Mouse (Mus musculus) thymus, postnatal 0 days (tissue): ENCODE results near the gene Runx2. TPM values are rescaled to one million over a fixed set of nuclear protein-coding genes. Genes with fewer than 3 reads are reported as not detected.
A peak's percentile ranks its signal among the peaks of the same experiment; 100 is the strongest.

Experiments used
- DNase-seq: peaks from one replicate; pipeline ENCODE4 v3.0.0-alpha.2; 2015; ENCODE audit warnings: low spot score
- polyA plus RNA-seq: library from polyadenylated mRNA; unstranded; fragments of >200 nt; fragmentation: Nextera tagmentation; extraction: Ambion mirVana; gene quantifications from 2 replicates; pipeline ENCODE4 v1.2.1, GENCODE M21; 2015

Gene Runx2
- polyA plus RNA-seq, 1 experiment from 2014 or later: 1.1 TPM

DNA sequence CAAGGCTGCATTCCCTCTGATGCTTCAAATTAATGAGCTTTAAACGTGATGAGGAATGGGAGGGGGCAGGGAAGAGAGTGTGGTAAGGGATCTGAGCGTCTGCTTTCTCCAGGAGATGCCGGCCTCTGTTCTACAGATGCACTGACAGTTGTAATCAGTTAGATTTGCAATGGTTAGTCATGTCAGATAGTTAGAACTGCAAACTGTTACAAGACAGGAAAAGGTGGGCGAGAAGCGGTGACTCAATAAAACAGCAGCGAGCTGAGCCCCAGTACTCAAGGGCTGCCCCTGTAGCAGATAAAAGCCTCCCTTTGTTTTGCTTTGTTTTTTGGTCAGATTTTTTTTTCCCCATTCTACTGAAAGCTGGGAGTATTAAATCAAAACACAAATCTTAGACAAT, 96.6 kb downstream of the Runx2 start:
- peak; percentile 24 for DNase-seq

DNA sequence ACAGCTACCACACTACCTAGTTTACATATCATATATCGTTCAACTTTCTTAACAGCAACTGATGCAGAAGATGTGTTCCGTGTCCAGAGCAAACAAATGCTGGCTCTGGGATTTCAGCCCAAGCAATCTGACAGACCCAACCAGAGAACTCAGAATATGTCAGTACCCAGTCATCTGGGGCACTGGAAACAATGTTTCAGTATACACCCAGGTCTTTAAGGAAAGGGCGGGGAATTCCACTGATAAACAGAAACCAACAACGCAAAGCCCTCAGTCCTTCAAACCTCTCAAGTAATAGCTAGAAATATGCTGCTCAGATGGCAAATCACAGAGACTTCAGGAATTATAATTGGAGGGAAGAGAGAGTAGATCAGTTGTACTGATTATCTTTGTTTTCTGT, 100.5 kb downstream of the Runx2 start:
- DNase-seq: no peak

DNA sequence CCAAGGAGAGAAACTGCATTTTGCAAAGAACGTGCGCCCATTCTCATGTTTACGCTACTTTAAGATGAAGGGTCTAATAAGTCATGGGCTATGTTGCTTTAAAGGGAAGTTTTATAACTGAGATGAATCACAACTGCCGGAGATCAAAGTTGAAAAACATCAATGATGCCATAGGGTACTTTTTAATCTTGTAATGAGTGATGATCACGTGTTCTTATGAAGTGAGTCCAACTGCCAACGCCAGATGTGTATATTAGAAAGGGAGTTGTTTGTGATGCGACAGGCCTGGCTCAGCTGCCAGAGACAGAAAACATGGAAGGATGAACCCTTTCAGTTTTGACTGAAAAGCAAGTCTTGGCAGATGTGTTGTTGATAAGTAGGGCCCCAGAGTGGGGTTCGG, 101.2 kb downstream of the Runx2 start:
- DNase-seq: no peak

DNA sequence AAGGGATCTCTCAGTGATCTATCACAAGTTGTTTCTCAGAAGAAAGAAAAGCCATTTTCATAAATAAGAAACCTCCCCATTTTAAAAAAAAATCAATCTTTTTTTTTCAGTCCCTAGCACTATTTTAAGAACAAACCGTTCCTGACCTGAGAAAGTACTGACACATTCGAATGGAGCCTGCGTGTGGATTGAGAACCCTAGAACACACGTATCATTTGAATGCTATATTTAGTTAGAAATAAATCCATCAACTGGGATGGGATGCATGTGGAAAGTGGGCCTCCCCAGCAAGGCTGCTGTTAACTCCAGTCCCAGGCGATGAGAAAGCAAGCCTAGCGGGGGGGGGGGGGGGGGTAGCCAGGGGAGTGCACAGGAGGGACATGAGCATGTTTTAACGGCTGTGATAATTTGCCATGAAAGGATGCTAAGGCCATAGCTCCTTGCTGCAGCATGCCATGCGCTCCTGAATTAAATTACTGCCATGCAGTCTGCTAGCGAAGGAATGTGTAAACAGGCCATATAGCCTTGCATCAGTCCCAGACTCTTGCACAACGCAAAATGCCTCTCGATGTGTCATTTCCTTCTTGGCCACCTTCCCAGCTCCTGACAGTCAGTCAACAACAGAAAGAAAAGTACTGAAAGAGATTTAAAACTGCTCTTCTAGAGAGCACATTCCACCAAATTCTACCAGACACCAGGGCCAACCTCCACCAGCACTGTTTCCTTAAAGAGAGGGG, 104.9 kb downstream of the Runx2 start:
- DNase-seq: no peak

DNA sequence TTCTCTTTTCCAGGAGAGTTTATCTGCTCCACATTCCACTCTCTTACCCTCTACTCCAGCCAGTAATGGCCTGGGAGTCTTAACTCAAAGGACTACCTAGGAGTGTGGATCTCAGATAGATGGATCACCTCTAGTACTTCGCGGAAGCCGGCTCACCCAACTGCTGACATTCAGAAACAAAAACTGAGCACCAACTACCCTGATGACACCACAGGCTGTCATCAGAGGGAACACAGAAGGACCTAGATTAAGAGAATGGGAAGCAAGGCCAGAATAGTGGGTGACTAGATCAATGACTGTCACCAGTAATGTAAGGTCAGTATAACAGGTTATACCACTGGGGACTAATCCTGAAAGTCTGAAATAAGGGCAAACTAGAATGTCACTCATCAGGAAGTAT, 106.6 kb downstream of the Runx2 start:
- no peak for DNase-seq

DNA sequence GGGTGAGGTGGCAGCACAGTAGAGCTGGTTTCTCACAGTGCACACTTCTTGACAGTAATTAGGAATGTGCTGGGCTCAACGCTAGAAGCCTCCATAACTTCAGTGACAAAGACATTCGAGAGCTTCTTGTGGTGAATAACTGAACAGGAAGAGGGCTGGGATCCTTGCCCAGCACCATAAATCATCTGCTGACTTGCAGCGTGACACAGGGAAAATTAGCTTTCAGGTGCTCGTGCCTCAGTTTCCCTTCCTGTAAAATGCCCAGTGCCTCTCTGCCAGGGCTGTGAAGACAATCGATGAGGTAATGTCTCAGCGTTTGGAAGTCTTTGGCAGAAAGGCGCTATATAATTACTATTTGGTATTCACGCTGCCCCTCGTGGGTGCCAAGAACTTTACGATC, 108.1 kb downstream of the Runx2 start:
- DNase-seq: no peak

DNA sequence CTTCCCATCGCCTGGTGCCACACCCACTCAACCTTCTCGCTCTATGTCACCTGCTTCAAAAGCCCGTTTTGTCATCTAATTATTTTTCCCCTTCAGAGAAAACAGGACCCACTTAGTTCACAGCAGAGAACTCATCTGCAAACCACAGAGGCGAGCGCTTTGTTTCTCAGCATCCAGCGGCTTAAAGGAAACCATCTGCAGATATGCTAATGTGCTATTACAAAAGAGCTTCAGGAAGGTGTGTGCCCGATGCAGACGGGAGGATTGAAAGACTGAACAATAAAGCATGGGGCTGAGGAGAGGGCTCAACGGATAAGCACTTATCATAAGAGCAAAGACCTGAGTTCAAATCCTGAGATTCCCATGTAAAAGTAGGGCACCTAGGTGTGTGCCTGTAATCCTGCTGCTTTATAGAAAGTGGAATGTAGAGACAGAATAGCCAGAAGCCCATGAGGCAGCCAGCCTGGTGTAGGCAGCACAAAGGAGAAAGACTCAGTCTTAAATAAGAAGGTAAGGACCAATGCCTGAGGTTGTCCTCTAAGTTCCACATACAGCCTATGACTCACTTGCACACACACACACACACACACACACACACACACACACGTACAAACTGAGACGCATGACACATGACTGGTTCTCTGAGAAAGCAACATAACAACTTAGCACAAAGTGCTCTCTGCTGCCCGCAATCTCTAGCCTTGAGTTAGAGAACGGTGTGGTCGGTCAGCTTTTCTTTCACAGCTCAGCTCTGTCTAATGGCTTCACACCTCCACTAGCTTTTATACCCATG, 111.9 kb downstream of the Runx2 start:
- DNase-seq: peak; percentile 52

DNA sequence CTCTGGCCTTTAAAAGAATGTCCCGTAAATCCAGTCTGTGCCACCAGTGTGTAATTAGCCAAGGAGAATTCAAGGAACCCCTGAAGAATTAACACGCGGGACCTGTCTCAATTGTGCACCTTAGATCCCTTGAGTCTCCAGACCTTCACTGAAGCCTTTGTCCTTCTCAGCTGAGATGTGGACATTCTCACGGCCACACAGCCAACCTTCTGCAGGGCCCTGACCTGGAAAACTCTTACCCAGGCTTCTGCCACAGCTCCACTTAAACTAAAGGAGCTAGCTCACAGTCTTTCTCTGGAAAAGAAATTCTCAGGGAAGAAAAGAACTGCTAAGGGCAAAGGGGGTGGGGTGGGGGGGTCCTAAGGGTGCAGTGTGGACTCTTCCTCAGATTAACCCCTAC, 113.1 kb downstream of the Runx2 start:
- DNase-seq: no peak

DNA sequence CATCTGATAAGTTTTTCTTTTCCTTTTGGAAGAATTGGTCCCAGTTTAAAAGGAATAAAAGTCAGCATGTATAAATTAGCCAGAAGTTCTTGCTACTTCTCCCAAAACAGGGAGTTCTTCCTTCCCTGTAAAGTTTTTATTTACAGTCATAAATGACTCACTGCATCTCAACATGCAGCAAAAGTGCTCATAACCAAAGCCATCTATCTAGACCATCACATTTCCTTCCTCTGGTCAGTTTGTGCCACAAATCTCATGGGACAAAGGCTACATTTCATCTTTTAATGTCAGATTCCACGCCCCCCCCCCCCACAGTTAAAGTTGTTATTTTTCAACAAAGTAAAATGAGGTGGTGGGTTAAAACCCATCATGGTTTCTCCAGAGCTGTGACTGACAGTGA, 114.3 kb downstream of the Runx2 start:
- DNase-seq: no peak

DNA sequence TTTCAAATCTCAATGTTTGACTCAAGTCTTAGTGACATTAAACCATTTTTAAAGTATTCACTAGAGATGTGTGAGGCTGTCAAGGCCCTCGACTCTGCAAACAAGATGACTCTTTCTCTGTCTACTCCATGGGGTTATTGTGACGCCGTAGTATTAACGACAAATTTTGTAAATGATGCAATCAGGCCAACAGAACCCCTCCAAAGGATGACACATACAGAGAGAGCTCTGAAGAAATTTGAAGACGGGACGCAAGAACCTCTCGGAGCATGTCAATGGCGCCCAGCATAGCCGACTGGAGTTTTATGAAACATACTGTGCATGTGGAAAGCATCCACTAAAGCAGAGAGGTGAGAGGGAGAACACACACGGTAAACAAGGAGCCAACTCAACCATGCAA, 117.5 kb downstream of the Runx2 start:
- no peak for DNase-seq

DNA sequence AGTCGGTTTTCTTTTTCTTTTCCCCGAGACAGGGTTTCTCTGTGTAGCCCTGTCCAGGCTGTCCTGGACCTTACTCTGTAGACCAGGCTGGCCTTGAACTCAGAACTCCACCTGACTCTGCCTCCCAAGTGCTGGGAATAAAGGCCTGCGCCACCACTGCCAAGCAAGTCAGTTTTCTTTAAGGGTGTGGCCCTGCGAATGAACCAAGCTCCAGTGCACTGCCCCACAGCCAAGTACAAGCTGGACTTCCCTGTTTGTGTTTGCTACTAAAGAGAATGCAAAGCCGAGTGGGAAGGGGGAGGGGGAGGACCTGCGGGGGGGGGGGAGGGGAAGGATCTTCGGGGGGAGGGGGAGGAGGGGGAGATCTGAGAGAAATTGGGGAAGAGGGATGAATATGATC, 121.0 kb downstream of the Runx2 start:
- no peak for DNase-seq

DNA sequence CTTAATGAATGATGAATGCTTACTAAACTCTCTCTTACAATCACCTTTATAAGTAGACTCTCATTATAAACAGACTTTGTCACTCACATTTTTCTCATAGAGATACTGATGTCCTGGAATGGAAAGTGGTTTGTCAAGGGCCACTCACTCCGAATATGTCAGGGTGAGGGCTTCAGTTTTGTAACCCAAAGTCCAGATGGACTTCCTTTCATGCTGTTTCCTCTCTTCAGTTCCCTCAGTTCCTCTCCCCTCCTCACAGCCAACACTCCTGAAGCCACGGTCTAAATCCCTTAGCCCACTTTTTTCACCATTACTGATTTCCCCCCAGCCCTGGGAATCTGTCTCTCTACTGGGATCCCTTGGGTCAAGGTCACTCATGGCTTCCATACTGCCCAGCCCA, 123.1 kb downstream of the Runx2 start:
- no peak for DNase-seq

DNA sequence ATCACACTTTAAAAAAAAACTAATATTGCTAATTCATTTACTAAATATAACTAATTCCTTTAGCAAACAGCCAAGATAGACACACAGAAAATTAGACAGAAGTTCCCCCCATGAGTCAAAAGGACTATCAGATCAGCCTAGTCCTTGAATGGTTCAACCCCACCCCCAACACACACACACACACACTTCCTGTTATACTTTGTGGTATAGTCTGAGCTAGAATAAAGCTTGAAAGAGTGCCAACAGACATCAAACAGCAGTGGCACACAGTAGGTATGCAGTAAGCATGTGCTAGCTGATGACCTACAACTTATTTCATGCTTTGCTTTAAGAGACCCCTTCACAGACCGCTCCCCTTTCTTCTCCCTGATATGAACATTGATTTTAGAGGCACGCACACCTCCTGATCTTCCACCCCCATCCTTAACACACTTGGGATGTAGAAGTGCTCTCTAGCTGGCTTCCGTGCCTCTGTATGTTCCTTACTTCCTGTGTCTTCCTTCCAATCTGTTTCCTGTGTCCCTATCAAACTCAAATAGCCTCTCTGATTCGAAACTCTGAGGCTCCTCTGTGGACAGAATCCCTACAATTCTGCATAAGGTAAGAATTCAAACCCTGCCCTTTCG, 124.1 kb downstream of the Runx2 start:
- peak; percentile 62 for DNase-seq

DNA sequence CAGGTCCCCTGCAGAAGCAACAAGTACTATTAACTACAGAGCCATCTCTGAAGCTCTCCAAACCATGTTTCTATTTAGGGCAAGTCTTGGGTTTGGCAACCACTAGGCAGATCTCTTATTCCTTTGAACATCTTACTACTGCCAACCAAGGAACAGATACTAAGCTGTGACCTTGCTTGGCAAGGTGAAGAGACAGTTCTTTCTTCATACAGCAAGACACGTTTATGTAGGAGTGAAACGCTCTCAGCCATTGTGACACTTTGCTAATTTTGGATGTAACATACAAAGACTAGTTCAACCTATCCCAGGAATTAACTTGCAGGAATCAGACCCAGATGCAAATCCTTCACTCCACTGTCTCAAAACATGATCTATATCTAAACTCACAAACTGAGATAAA, 126.3 kb downstream of the Runx2 start:
- DNase-seq: no peak

DNA sequence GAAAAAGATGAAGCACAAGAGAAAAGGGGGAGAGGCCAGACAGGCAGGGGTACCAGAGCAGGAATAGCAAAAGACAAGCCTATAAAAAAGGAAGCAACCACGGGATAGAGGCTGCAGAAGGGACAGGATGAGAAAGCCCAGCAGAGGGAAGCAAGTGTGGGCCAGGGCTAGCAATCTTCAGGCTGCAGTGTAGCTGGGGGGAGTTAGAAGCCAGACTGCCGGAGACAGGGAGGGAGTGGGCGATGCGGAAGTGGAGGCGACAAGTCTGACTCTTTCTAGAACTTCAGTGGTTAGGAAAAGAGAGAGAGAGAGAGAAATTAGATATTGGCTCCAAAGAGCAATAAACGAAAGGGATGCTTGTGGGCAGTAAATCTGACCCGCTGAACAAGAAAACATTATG, 129.1 kb downstream of the Runx2 start:
- DNase-seq: no peak

DNA sequence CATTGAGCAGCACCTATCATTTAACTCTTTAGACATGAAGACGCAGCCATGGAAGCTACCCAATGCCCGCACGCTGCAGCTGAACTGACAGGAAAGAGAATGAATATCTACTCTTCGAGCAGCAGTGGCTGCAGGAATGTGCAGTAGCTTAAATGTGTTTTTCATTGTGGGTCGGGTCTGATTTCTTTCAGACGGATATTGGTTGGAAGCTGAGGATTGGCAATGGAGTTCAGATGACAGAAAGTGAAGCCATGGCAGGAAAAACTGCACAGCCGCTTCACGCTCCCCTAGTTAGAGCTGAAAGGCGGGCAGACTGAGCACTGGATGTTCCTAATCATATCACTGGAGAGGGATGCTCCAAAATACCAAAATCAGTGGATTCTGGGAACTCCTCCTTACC, 131.6 kb downstream of the Runx2 start:
- DNase-seq: no peak

DNA sequence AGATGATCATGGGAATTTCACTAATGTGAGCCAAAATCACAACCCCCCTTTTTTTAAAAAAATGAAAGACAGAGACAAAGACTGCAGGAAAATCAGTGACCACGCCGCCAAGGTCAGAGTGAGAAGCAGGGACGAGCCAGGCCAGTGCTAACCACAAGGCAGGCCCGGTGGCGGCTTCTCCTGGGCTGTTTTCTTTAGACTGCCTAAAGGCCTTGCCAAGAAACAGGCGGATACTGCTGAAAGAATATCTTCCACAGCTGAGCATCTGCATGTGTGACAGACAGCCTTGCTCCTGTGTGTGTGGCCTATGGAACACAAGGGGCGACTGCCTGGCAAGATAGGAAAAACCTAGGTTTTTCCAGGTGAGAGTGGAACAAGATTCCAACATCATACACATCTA, 136.8 kb downstream of the Runx2 start:
- DNase-seq: no peak

DNA sequence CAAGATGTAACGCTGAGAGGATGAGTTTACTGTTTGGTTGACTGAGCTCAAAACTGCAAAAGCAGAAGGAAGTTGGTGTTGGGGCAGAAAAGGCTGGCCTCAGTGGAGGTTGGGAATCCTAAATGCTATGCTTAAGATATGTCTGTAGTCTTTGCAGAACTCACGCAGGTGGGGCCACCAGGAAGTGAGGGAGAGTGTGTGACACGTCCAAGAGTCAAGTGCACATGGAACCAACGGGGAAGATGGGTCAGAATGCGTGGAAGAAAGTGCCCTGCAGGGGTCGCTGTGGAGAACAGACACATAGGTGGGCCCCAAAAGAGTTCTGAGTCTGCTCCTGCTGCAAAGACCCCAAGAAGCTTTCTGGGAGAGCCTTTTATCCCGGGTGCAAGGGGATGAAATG, 141.8 kb downstream of the Runx2 start:
- DNase-seq: peak; percentile 78

DNA sequence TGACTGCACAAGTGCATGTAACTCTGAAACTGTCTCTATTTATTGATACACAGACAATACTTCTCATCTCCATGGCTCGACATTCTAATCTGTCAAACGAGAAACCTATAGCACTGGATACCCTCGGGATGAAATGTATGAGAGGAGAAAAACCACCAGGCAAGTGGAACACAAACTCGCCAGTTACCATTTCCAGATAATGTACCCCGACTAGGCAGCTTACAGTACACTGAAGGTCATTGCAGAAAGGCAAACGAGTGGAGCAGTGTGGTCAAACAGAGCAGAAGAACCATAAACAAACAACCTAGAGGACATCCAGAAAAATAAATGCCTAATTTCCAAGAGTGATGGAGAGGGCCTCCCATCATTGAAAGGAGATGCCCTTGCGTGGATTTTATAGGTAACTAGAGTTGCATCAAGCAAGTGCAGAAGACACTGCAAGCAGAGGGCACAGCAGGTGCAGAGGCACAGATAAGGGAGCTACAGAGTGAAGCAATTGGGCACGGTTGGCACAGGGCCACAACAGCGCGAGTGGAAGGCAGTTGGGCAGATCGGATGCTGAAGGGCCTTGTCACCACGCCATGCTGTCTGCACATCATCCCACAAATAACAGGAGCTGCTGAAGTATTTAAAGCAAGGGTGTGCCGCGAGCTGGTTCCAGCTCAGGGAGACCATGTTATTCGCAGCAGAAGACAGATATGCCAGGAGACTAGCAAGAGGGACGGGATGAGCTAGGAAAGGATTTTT, 142.5 kb downstream of the Runx2 start:
- no peak for DNase-seq

DNA sequence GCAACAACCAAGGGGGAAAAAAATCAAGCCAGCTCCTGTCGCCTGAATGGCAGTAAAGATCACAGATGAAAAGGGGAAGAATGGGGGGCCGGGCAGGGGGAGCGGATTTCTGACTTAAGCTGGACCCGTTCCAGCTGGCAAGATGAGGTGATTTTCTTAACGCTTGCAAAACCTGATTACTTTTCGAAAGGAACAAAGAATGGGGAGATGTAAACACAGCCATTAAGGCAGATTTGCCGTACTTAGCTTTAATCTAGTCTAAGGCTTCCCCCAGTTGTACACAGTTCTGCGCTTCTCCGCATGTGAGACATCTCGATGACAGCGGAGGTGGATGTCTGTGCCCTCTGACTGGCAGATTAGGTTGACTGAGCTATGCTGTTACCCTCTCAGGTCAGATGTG, 144.6 kb downstream of the Runx2 start:
- no peak for DNase-seq

DNA sequence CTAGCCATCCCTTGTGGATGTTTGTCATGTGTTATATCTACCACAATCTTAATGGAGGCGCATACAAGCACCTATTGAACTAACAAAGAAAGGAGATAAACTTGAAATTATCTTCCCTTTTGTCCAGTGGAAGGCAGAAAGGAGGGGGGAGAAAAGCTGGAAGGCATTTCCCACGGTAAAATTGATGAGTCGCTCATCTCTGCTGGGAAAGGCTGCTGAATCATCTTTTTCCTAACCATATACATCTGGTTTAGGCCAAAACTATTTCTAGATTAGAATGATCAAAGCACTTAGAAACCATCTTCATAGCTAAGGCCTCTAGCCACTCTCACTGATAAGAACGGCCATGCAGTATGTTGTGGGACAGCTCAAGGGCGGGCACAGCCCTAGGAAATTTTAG, 147.3 kb downstream of the Runx2 start:
- DNase-seq: no peak

DNA sequence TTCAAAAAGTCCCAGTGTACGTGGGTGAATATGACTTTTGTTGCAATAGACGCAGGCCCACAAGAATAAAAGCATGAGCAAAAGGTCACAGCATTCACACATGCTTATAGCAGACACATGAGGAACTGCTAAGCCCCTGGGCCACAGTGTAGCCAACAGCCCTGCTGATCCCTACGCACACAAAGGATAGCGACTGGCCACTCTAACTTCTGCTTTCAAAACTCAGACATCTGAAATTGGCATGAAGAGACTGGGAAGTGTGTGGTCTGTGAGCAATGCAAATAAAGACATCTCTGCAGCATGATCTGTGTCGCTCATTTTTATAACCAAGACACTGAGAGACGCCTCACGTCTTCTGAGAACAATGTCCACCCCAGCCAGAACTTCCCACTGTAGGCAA, 150.7 kb downstream of the Runx2 start:
- no peak for DNase-seq
